Mouse (Mus musculus) heart, postnatal 0 days (tissue): Measurements from ENCODE around the gene Olfr559.

Source experiments
- CTCF ChIP-seq: IDR thresholded peaks from 2 replicates; pipeline ENCODE4 v1.5.1; 2016; ENCODE audit warnings: antibody characterized with exemption, control low read depth, low read depth
- EP300 ChIP-seq: IDR thresholded peaks from 2 replicates; pipeline ENCODE4 v1.6.1; 2016; ENCODE audit warnings: antibody characterized with exemption, low read depth

- no peak for TF ChIP-seq CTCF
- TF ChIP-seq EP300: no peak
Measured at GRCm38 (mm10) chr7:102698461-102698860, 28.8 kb downstream of the Olfr559 start.
